Mouse (Mus musculus): ENCODE results near the gene Gse1.

The Gse1 gene

DNA sequence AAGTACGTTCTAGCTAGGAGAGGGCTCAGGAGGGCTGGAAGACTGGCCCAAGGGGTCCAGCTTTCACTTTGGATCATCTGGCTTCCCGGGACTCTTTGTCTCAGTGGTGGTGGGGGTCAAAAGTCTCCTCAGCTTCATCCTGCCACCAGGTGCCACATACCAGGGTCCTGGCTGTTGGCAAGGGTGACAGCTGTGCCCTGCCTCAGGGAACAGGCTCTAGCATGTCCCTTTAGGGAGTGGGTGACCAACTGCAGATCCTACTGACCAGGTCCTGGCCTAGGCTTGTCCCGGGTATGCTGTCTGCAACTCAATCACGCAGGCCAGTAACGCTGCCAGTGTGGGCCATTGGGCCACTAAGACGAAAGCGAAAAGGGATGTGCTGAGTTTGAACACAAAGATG lies 15.7 kb upstream of the Gse1 start:
- DNase-seq (ENCODE audit: low read depth, low spot score), result no peak

DNA sequence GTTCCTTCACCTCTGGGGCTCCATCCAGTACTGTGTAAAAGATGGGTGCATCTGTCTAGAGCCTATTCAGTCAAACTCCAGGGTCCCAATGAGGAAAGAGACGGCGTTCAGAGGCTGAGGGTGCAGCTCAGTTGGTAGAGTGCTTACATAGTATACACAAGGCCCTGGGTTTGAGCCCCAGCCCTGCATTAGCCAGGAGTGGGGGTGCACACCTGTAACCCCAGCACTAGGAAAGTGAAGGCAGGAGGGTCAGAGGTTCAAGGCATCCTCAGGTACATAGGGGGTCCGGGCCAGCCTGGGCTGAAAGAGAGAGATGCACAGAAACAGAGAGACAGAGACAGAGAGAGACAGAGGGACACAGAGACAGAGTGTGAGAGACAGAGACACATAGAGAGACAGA lies 15.0 kb upstream of the Gse1 start:
- no peak for DNase-seq (ENCODE audit: low read depth, low spot score)

DNA sequence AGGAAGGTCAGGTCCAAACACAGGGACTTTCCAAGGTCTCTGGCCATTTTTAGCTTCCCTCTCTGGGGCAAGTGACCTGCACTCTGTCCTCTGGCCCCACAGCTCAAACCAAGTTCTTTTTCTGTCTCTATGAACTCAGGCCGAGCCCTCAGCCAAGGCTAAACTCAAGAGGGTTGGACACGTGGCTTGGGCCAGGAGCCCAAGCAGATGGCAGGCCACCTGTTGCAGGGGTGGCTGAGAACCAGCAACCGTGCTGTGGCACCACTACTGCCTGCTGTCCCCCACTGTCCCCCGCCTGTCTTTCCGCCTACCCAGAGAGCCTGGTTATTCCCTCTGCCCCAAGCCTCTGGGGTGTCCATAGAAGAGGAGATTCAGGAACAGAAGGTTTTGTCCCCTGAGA lies 14.3 kb upstream of the Gse1 start:
- DNase-seq (ENCODE audit: low read depth, low spot score), result peak; percentile 97

DNA sequence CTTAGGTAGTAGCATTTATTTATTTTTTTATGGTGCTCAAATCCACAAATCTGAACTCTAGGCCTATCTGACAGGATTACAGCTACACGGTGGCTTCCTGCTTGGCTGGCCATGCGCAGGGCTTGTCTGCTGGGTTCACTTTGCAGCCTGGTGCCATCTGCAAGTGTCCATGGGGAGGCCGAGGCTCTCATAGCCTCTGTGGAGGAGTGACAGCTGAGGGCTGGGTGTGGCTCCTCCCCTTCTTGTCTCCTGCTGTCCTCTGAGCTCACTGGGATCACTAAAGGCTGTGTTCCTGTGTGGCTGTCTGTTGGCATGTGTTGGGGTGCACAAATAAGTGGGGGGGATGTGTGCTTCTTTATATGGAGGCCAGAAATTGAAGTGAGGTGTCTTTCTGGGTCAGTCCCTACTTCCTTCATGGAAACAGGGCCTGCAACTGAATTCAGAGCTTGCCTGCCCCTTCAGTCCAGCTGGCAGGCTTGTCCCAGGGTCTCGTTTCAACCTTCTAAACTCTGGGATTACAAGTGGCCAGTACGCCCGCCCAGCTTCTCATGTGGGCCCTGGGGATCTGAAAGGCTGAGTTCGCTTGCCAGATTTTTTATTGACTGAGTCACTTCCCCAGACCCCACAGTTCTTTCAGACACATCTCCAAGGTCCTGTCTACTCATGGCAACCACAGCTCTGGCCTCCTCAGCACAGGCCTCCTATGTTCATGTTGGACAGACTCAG lies 12.7 kb upstream of the Gse1 start:
- peak; percentile 75 for DNase-seq (ENCODE audit: low read depth, low spot score)

DNA sequence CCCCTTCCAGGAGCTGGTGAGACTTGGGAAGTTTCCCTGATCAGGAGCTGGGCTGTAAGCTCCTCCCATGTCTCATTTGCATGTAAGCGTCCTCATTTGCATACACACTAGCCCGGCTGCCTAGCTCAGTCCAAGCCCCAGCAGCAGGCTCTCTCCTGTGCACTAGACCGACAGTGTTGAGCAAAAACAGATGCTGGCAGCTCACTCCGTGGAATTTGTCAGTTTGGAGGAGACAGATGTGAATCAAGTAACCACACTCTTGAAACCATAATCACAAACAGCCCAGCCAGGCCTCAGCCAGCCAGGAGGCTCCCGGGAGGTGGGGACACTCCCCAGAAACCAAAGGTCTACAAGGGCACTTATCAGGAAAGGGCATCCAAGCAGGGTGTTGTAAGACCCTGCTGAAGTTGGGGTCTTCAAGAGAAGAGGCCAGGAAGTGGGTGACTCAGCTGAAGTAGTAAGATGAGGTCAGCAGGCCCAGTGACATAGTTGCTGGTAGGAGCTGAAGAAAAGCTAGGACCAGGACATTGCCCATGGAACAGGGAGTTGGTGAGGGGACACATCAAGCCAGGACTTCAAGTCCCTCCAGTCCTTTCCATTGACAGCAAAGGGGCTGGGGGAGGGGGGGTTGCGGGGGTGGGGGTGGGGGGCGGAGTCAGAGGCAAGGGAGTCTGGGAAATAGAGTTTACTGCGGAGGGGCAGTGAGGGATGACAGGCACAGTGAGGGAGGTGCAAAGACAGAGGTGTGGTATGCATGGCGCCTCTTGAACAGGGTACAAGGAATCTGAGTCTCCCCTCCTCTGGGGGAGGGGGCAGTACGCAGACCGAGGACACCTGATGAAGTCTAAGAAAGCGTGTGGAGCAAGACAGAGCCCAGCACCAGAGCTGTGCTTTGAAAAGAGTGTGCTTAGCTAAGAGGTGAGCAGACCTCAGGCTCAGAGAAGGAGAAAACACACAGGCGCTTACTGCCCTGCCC lies 11.1 kb upstream of the Gse1 start:
- DNase-seq (ENCODE audit: low read depth, low spot score), result peak; percentile 61

DNA sequence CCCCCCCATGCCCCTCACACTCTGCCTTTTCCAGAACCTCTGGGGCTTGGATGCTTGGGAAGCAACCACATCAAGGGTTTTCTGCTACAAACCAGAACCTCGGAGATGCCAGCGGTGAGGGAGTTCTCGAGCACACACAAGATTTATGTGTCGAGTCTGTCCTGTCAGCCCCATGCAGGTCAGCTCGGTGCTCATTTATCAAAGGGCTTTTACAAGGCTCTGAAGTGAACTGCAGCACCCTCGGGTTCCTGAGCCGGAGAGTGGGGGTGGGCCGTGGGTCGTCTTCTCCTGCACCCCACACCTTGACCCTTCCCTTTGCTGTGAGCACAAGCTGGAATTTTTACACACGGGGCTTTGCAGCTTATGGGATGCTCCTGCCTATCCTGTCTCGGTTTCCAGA lies 5.7 kb upstream of the Gse1 start:
- no peak for DNase-seq (ENCODE audit: low read depth, low spot score)

DNA sequence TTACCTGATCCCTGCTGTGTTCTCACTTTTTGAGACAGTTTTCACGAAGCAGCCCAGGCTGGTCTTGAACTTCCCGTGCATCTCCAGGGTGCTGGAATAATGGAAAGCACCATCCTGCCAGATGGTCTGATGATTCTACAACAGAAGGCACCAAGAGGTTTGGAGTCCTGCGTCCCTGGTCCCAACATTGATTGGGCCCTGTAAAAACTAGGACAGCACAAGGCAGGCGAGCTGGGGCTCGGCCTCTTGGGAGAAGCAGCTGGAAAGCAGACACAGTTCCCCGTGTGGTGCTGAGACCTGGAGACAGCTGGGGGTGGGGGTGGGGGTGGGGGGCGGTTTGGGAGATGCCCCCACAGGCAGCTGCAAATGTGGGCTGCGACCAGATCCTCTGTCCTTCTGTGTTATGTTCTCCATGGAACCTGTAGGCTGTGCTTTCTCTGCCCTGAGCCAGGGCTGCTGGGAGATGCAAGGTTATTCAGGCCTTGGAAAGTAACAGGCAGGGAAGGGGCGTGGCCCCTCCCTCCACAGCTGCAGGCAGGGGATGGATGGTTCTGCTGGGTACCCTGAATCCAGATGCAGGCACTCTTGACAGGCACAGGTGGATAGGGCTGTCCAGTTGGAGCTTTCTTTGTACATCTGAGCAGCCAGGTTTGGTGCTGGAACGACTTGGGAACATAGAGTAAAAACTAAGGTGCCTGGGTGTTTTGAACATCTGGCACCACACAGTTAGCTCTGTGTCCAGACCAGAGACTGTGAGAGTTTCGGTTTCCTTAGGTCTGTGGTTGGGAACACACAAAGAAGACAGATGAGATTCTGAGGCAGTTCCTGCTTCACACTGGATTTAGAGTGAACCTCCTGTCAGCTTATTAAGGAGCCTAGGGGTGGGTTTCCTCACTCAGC lies 3.5 kb upstream of the Gse1 start:
- no peak for DNase-seq (ENCODE audit: low read depth, low spot score)

DNA sequence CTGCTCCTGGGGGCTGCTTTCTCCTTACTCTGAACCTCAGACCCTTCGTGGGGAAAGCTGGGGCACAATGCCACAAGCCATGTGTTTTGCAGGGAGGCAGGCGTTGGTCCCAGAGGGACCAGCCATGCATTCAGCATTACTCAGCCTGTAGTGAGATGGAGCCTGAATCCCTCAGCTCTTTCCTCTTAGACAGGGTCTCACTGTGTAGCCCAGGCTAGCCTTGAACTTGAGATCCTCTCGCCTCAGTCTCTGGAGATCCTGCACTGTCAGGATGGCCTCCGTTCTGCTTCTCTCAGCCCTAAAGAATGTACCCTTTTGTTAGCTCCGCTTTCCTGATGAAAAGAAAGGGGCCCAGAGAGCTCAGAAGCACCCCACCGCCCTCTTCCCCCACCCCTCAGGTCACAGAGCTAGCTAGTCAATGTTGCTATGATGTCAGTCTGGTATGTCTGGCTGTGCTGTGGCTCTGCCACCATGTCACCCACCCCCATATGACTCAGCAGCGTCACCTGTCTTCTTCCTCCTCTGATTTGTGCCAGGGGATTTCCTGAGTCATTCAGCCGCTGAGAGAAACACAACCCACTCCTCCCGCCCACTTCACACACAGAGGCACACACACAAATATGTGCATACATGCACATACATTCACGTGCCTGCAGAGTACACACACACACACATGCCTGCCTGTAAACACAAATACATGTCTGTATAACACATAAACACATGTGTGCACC lies 2.7 kb upstream of the Gse1 start:
- DNase-seq (ENCODE audit: low read depth, low spot score), result no peak

DNA sequence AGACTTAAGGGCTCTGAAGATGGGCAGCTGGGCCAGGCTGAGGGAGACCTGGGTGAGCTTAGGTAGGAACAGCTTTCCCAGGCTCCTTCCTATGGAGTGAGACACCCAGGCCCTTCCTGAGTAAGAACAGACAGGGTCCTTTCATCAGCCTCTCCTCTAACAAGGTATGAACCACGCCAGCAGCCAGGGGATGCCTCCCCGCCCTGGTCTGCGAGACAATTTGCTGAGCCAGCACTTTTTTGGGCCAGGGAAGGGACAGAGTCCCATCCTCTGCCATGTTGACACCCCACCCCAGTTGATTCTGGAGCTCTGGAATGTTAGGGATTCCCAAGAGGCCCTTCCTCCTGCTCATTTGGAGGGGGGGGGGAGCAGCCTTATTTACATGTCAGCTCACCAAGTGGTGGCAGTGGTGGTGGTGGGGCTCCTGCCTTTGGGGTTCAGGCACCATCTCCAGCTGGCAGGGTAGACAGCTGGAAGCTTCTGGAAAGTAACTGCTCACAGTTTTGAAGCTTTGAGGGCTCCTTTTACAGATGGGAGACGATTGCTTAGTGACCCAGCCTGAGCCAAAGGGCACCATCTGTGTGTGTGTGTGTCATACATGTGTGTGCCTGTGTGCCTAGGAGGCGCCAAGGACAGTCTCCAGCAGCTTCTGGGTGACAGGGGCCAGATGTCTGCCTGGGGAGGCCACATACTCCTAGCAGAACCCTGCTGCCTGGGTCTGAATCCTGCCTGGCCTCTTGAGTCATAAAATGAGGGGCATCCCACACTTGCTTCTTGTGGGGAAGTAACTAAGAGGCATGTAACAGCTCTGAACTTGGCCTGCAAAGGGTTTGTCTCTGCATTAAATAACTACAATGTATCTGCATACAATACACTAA lies 1.3 kb upstream of the Gse1 start:
- no peak for DNase-seq (ENCODE audit: low read depth, low spot score)

DNA sequence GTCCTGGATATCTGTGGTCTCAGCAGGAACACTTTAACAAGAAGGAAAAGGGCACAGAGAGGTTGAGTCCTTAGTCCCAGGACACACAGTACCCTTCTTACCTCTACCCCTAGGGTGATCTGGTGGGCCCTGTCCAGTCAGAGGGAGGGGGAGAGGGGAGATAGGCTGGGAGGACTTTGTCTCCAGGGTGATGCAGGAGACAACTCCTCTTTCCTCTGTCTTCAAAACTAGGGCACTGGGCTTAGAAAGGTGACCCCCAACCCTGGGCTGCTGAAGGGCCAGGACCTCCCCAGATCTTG lies 729 bp upstream of the Gse1 start:
- no peak for DNase-seq (ENCODE audit: low read depth, low spot score)

DNA sequence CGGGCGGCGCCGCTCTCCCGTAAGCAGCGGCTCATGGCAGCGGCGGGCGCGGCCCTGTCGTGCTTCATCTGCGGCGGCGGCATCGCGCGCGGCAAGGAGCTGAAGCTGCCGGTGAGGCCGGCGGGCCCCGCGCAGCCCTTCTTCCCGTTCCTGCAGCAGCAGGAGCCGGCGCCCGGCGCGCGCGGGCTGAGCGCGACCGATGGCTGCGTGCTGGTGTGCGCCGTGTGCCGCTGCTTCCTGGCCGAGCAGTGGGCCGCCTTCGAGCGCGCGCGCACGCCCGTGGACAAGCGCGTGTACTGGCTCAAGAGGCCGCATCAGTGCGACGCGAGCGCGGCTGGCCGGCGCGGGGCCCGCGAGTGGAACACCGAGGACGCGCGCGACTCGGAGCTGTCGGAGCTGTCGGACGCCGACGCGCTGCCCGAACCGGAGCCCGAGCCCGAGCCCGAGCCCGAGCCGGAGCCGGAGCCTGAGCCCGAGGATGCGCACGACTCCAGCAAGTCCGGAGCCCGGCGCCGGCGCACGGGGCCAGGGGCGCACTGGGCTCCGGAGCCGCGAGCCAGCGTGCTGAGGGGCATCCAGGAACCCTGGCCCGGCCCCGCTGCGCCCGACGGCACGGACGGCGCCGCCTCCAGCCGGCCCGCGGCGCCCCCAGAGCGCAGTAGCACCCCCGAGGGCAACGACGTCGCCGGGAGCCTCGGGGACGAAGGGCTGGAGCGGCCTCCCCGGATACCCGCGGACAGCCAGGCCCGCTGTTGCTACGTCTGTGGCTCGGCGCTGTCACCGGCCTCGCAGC lies 721 bp downstream of the Gse1 start:
- no peak for DNase-seq (ENCODE audit: low read depth, low spot score)

DNA sequence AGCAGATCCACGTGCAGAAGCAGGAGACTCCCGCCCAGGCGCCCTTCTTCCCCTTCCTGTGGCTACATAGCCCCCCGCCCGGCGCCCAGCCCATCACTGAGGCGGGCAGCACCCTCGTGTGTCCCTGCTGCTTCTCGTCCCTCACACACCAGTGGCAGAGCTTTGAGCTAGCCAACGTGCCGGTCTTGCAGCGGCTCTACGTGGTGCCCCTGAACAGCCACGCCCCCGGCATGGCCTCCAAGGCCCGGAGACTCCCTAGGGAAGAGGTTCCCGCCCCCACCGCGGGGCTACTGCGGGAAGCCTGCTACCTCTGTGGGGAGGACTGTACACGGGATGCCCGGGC lies 1.3 kb downstream of the Gse1 start:
- DNase-seq (ENCODE audit: low read depth, low spot score), result no peak

DNA sequence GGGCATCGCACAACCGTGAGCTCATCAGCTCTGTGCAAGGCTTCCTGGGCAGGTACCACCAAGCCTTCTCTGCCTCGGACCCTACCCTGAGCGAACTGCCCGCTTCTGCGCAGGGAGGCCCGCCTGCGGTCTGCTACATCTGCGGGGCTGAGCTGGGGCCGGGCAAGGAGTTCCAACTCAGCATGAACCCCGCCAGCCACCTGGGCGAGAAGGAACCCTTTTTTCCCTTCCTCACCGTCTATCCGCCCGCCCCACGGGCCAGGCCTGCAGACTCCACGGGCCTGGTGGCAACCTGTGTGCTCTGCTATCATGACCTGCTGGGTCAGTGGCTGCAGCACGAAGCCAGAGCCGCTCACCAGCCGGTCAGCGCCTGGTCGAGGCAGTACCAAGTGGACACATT lies 1.8 kb downstream of the Gse1 start:
- DNase-seq (ENCODE audit: low read depth, low spot score), result no peak

DNA sequence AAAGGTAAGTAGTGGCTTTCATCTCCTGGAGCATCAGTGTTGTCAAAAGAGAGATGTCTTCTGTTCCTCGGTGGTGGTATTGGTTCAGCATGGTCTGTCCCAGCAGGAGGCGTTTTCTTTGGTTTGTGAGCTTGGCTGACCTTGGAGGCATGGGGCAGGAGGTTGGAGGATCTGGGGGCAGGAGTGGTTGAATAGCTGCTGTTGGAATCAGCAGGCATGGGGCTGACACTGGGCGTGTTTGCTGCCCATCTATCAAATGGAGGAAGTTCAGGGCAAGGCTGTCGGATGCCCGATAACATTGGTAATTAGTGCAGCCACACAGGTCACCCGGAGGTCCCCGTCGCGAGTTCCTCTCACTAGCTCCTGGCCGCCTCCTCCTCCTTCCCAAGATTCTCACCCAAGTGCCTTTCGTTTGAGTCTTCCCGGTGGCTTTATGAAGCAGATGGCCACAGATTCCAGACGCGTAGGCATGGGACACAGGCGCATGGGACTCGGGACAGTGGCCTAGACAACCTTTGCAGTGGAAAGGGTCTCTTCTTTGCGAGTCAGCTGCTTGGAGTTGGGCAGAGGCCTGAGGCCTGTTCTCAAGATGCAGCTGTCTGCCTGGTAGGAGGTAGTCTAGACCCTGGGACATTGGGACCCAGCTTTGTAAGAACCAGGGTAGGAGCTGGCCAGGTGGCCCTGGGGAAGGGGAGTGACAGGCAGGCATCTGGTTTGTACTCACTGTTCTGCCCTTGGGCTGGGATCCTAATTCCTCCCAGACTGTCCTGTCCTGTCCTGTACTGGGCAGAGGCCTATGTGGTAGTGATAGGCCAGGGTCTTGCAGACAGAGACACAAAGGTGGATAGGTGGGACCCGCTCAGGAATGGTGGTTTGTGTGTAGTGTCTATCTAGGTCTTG lies 2.7 kb downstream of the Gse1 start:
- no peak for DNase-seq (ENCODE audit: low read depth, low spot score)

DNA sequence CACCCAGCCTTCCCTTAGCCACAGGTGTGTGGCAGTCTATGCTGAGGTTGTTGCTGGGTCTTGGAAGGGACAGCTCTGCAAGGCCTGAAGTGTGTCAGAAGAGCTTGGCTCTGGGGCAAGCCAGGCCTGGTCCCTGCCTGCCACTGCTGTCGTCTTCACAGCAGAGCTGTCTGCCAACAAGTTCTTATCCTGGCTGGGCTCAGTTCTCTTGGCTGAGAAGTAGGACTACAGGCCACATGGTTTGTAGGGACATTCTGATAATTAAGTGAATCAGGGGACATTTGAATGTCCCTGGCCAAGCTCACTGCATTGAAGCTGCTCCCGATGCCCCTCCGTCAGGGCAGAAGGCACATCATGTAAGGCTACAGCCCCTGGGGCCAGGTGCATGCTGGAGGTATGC lies 3.6 kb downstream of the Gse1 start:
- peak; percentile 69 for DNase-seq (ENCODE audit: low read depth, low spot score)

DNA sequence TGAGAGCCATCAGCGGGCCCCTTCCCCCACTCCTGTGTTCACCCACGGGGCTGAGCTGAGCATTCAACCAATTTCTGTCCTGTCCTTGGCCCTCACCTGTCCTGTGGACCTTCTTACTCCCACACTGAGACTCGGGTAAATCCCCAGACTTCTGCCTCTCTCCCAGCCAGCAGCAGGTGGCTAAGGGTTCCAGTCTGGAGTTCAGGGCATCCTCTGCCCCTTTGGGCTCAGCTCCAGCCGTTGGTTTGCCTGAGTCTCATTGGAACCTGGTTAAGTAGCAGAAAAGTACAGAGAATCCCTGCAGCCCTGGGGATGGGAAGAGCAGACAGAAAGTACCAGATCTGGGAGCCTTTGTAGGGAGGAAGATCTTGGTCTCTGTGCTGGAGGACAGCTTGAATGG lies 4.1 kb downstream of the Gse1 start:
- DNase-seq (ENCODE audit: low read depth, low spot score), result no peak

DNA sequence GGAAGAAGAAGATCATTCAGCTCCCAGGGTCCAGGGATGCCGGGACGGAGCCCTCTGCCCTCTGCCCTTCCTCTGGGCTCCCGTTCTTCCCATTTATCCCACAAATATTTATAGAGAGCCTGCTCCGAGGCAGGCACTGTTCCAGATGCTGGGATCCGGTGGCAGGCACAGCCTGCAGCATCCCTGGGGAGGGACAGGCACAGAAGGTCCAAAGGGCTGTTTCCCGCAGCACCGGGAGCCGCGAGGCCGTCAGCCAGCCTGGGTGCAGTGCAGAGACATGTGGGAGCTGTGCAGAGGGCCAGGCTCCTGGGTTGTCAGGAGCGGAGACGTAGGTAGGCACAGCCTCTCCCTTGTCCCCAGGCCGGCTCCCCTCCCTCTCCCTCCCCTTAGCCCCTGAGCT lies 4.7 kb downstream of the Gse1 start:
- no peak for DNase-seq (ENCODE audit: low read depth, low spot score)

DNA sequence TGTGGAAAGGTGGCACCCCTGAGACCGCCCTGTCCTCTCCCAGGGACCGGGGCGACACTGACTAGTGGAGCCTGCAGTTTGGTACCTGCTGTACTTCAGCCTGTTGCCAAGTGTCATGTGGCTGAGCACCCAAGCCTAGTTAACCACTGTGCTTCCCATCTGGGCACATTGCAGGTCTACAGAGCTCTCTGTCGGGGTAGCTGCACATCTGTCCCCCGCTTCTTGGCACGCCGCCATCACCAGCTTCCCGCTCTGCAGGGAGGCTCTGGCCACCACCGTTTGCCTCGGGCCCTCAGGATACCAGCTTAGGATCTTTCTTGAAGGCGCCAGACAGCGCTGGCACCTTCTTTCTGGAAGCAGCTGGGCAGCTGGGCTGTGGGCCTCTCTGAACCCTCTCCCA lies 6.2 kb downstream of the Gse1 start:
- no peak for DNase-seq (ENCODE audit: low read depth, low spot score)

DNA sequence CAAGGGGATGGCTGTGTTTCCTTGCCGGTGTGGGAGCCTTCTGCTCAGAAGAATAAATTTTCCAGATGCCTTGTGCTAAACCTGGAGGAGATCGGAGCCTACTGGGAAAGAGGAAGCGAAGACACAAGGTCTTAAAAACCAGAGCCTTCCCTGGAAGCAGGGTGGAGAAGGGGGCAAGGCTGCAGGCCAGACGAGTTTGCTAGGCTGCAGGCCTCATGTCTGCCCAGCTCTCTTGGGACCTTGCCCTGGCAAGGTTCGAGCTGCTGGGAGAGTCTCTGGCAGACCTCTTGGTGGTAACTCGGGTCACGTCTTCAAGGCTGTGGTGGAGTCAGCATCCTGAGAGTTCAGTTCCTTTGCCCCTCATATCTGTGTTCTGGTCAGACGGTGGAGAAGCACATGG lies 6.6 kb downstream of the Gse1 start:
- peak; percentile 79 for DNase-seq (ENCODE audit: low read depth, low spot score)
